9 mouse cellular contexts compared by ENCODE assay signal in the genomic region with DNA sequence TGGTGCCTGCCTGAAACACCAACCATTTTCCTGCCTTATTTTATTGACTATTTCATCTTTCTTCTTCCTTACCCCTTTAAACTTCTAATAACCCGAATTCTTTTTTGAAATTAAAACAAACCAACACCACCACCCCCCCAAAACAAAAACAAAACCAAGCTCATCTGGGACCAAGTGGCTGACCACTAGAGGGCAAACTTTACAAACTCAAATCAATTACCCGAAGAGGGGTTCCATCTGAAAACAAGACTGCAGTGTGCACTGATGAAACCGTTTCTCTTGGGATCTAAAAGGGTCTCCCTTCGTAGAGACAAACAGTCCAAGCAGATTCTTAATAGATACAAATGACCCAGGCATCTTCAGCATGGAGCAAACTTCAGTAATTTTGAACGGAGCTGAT. TPM values are rescaled to one million over a fixed set of nuclear protein-coding genes. Genes with fewer than 3 reads are reported as not detected.
DNase-seq lines count a peak whose midpoint lies in the region; ATAC-seq and TF ChIP-seq lines count a peak whose summit lies in the region.
"Had no signal": no experiment of that assay in that cellular context is flagged by ENCODE, and none has a peak within 500 bp of the region (broad histone marks: within the 10 kb centered on the region; RNA-seq: fewer than 3 reads in every experiment).

No protein-coding gene starts in this region.

- POLR2A ChIA-PET in Patski (lab: Charles Lee) = no interaction called here

- H3K9me3 ChIP-seq in hindbrain, postnatal 0 days (ENCODE audit: low read length) = no peaks in the 10 kb centered on the region

- peak; percentile 72 for ATAC-seq in cerebellum, adult (ENCODE audit: insufficient number of reproducible peaks, low FRiP score, low TSS enrichment)
- ATAC-seq in Patski = no peak
- ATAC-seq in hindbrain, postnatal 0 days = no peak

- H3K4me3 ChIP-seq in hindbrain, postnatal 0 days (ENCODE audit: low read length) = no peak overlapping the region

- no peak overlapping the region for H3K27ac ChIP-seq in hindbrain, postnatal 0 days

- WGBS in hindbrain, postnatal 0 days = 32% methylated on average over 5 of the region's 5 CpGs

- intact Hi-C loops in left cerebral cortex, postnatal 25 days (cut with DNase I) = loop anchor here (1.0 to 2.0 kb wide), 2 partner anchors 48 to 245 kb away; a partner anchor contains a TSS
- intact Hi-C loops in left cerebral cortex, postnatal 36 days (cut with DNase I) = loop anchor here (5.0 kb wide), 1 partner anchor 482 kb away; no protein-coding TSS in a partner anchor

- H3K9ac ChIP-seq in hindbrain, postnatal 0 days (replicated peaks; ENCODE audit: low read length) = no peak overlapping the region

- no peaks in the 10 kb centered on the region for H3K36me3 ChIP-seq in hindbrain, postnatal 0 days (ENCODE audit: insufficient read depth, low read length)

- H3K4me1 ChIP-seq in hindbrain, postnatal 0 days (ENCODE audit: insufficient read depth, low read length) = no peaks in the 10 kb centered on the region

- DNase-seq in cerebellum, postnatal 4 days (ENCODE audit: low spot score in 2 of 2) = no peak
- peak; percentile 28 to 38 for DNase-seq in left cerebral cortex, postnatal 25 days (ENCODE audit: low spot score in 2 of 2)
- DNase-seq in left cerebral cortex, postnatal 36 days (ENCODE audit: low spot score in 2 of 2) = no peak
- DNase-seq in Patski (ENCODE audit: low read depth, low spot score) = no peak
- peak; percentile 75 for DNase-seq in hindbrain, postnatal 0 days (ENCODE audit: low spot score)
- DNase-seq in Muller cell, postnatal 12 days (ENCODE audit: inconsistent ontology term) = no peak
- no peak for DNase-seq in frontal cortex, postnatal 14 days (ENCODE audit: low spot score in 2 of 2)
- DNase-seq: heart, postnatal 36 days had no signal

- no peak overlapping the region for H3K4me2 ChIP-seq in hindbrain, postnatal 0 days (ENCODE audit: low read depth, low read length)

- in situ Hi-C loops in Patski (cut with MboI; ENCODE audit: low pct_unique_long_range_greater_than_20kb) = loop anchor here (5.0 kb wide), 2 partner anchors 247 to 482 kb away; no protein-coding TSS in a partner anchor

- TF ChIP-seq CTCF in Patski (IDR thresholded peaks at IDR 0.05) = peak; percentile 53
- peak; percentile 70 for TF ChIP-seq CTCF in hindbrain, postnatal 0 days (IDR thresholded peaks at IDR 0.05; ENCODE audit: low read depth)

- H3K27me3 ChIP-seq in Patski = no peaks in the 10 kb centered on the region
- H3K27me3 ChIP-seq in hindbrain, postnatal 0 days (ENCODE audit: insufficient read depth, low read length) = no peaks in the 10 kb centered on the region

- CTCF ChIA-PET in Patski (lab: Charles Lee) = interaction anchor here (0.8 to 2.4 kb wide), 7 partner anchors 9 to 548 kb away, joined by 3 to 6 read pairs (median 3); no protein-coding TSS in a partner anchor

RNA-seq across cellular contexts. Expression of a gene that starts 49.3 kb away (rescaled TPM):
- 10 to 100 TPM; 15.2 to 17.4 TPM for total RNA-seq in left cerebral cortex, postnatal 25 days (2021)
- 10 to 100 TPM; 15.9 to 19.5 TPM for total RNA-seq in left cerebral cortex, postnatal 36 days (2021)
- polyA plus RNA-seq in Patski (2021) = 78.1 TPM
- total RNA-seq in hindbrain, postnatal 0 days (2014; rRNA removed) = 43.5 and 49.5 TPM in 2 replicates
- polyA plus RNA-seq in hindbrain, postnatal 0 days (2015; fragmentation: Nextera tagmentation; extraction: Ambion mirVana) = 8.8 TPM in 2 replicates

Comparison
In these comparisons a context has a peak if more than half of its experiments do, and no peak if none do; other contexts are left out.
1. DNase-seq: peak in left cerebral cortex, postnatal 25 days (2 of 2) and hindbrain, postnatal 0 days (single experiment); none in cerebellum, postnatal 4 days (0 of 2), left cerebral cortex, postnatal 36 days (0 of 2), Patski (single experiment), Muller cell, postnatal 12 days (single experiment) and frontal cortex, postnatal 14 days (0 of 2).